Mouse (Mus musculus) layer of hippocampus, postnatal 36 days (tissue): ENCODE results near the gene Gm49354. TPM values are rescaled to one million over a fixed set of nuclear protein-coding genes. Genes with fewer than 3 reads are reported as not detected.
"Not testable (repeated sequence)": the region's sequence is repeated elsewhere in the genome, so short reads cannot be mapped to it uniquely, and the experiment has no call there.

ENCODE experiments used
- DNase-seq, 2 experiments: peaks; one replicate each; pipeline ENCODE4 v3.0.0; 2022
- total RNA-seq, 2 experiments: library from RNA; stranded (reverse); gene quantifications; 2 replicates each; pipeline ENCODE4 v1.2.3; 2021

The Gm49354 gene
- not detected for total RNA-seq

GRCm38 (mm10) chr13:59782145-59782544 is at the start of gene Gm49354:
Gm49354 (minus strand) TSS chr13:59782245.
- no peak for DNase-seq

GRCm38 (mm10) chr13:59825966-59826365 is 43.9 kb upstream of the Gm49354 start:
- no peak for DNase-seq

GRCm38 (mm10) chr13:59822507-59823462 is 40.7 kb upstream of the Gm49354 start, which contains the start of gene Tut7:
Tut7 (minus strand) TSS chr13:59823147.
- DNase-seq = peak; percentile 91 to 93

- no peak for DNase-seq
Observed at GRCm38 (mm10) chr13:59820836-59821235, 38.8 kb upstream of the Gm49354 start.

- DNase-seq = no peak
Observed at GRCm38 (mm10) chr13:59820114-59820513, 38.1 kb upstream of the Gm49354 start.

- no peak for DNase-seq
Observed at GRCm38 (mm10) chr13:59817352-59817751, 35.3 kb upstream of the Gm49354 start.

- no peak for DNase-seq
Observed at GRCm38 (mm10) chr13:59814109-59814591, 32.1 kb upstream of the Gm49354 start.

- no peak for DNase-seq
Observed at GRCm38 (mm10) chr13:59811581-59811980, 29.5 kb upstream of the Gm49354 start.

GRCm38 (mm10) chr13:59801000-59801399 is 19.0 kb upstream of the Gm49354 start:
- DNase-seq = peak in 1 of 2 experiments; percentile 37

- no peak for DNase-seq
Observed at GRCm38 (mm10) chr13:59800077-59800476, 18.0 kb upstream of the Gm49354 start.

- DNase-seq = no peak
Observed at GRCm38 (mm10) chr13:59798306-59798705, 16.3 kb upstream of the Gm49354 start.

GRCm38 (mm10) chr13:59796466-59796848 is 14.4 kb upstream of the Gm49354 start:
- no peak for DNase-seq

GRCm38 (mm10) chr13:59795807-59796465 is 13.9 kb upstream of the Gm49354 start:
- DNase-seq = no peak

GRCm38 (mm10) chr13:59794786-59795185 is 12.7 kb upstream of the Gm49354 start:
- no peak for DNase-seq

GRCm38 (mm10) chr13:59779744-59780264 is 2.2 kb downstream of the Gm49354 start:
- not testable (repeated sequence) for DNase-seq

- no peak for DNase-seq
Observed at GRCm38 (mm10) chr13:59779213-59779612, 2.8 kb downstream of the Gm49354 start.

GRCm38 (mm10) chr13:59775168-59775567 is 6.9 kb downstream of the Gm49354 start:
- DNase-seq = no peak

GRCm38 (mm10) chr13:59771257-59771656 is 10.8 kb downstream of the Gm49354 start:
- DNase-seq = peak; percentile 37 to 47

- no peak for DNase-seq
Observed at GRCm38 (mm10) chr13:59770847-59771246, 11.2 kb downstream of the Gm49354 start.

- DNase-seq = peak; percentile 85
Observed at GRCm38 (mm10) chr13:59770164-59770562, 11.9 kb downstream of the Gm49354 start.

GRCm38 (mm10) chr13:59769296-59770163 is 12.5 kb downstream of the Gm49354 start, which contains the start of gene Isca1:
Isca1 (minus strand) TSS chr13:59769810.
- peak; percentile 99 for DNase-seq

- no peak for DNase-seq
Observed at GRCm38 (mm10) chr13:59768531-59768930, 13.5 kb downstream of the Gm49354 start.
